Mouse (Mus musculus) spleen, adult 2 months (tissue): Measurements from ENCODE around the gene Zfp809.

Source experiments
- CTCF ChIP-seq: fragments of 200-500 bp; IDR thresholded peaks from 2 replicates; pipeline ENCODE4 v1.5.1; 2011; ENCODE audit warnings: mild to moderate bottlenecking, inconsistent platforms; ENCODE audit not compliant: insufficient read depth, insufficient read length, insufficient replicate concordance; ENCODE audit errors: extremely low read depth
- POLR2A ChIP-seq: fragments of 200-500 bp; IDR thresholded peaks from 2 replicates; pipeline ENCODE4 v1.6.1; 2011; ENCODE audit warnings: low read depth, low read length, inconsistent platforms

DNA sequence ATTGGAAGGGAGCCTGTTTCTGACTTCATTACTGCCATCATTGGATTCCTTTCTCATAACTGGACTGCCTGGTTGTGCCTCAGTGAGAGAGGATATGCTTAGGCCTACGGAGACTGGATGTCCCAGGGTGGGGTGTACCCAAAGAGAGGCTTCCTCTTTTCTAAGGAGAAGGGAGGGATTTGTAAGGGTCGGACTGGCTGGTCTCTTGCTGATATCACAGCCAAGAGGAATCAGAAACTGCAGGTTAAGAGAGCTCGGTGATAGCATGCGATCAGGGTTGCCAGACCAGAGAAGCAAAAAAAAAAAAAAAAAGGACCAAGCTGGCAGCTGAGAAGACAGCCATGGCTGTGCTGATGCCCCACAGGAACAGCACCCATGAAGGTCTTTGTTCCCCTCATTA is 31.1 kb downstream of the Zfp809 start:
- TF ChIP-seq POLR2A (no peak), CTCF (no peak)
